In the genomic region with DNA sequence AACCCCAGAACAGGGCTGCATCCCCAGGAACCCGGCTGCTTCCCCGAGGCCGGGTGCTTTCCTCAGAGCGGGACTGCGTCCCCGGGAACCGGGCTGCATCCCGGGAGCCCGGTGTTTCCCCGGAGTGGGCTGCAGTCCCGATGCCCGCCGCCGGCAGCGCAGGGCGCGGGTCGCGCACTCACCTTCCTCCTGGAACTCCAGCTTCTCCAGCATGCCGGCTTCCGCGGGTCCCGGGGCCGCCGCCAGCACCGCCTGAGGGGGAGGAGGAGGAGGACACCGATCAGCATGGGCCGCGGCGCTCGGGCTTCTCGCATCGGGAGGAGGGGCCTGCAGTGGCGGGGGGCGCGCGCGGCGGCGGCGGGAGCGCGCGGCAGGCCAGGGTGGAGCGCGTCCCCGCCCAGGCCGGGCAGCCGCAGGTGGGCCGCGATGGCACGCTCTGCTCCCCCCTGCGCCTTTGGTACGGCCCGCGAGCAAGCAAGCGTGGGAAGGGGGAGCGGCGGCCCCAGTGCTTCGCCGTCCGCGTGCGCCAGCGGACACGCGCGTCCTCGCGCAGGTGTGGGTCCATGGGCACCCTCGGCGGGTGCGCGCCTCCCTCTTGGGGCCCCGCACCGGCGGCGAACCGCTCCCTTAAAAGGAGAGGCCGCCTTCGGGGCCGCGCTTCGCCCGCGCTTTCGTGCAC, we compare ENCODE assay signal across 8 mouse cellular contexts.
DNase-seq lines count a peak whose midpoint lies in the region; ATAC-seq and TF ChIP-seq lines count a peak whose summit lies in the region.

No protein-coding gene starts in this region.

- H3K4me2 ChIP-seq in forebrain, postnatal 0 days (ENCODE audit: low read depth): peak overlapping the region; percentile 64
- peak overlapping the region; percentile 86 for H3K4me2 ChIP-seq in lung, embryonic 16.5 days (ENCODE audit: low read depth, low read length)

- peak; percentile 61 to 66; a peak in 3 of 4 replicates for TF ChIP-seq POLR2A in MEL (IDR thresholded peaks at IDR 0.05; ENCODE audit: control insufficient read depth in 1 of 2, insufficient read depth in 1 of 2, low read depth in 1 of 2, low read length in 2 of 2, poor library complexity in 1 of 2)

- peak; percentile 92 for DNase-seq in MEL (ENCODE audit: low read depth, low spot score)
- peak; percentile 91 for DNase-seq in cerebellum, adult 11 months
- DNase-seq in forebrain, postnatal 0 days: peak; percentile 93
- DNase-seq in heart, postnatal 4 days: peak; percentile 89
- peak; percentile 88 for DNase-seq in layer of hippocampus, adult 9-11 months
- peak; percentile 90 for DNase-seq in ovary, postnatal 36 days (ENCODE audit: low spot score)
- peak; percentile 96 for DNase-seq in thymus, postnatal 14 days

- TF ChIP-seq EP300 in MEL (IDR thresholded peaks at IDR 0.05; ENCODE audit: low read depth in 1 of 2, low read length in 2 of 2): no peak

- H3K27ac ChIP-seq in MEL (ENCODE audit: control insufficient read depth, low read depth, low read length): peak overlapping the region; percentile 96
- peak overlapping the region; percentile 90 for H3K27ac ChIP-seq in forebrain, postnatal 0 days (ENCODE audit: low read depth, low read length)
- H3K27ac ChIP-seq in lung, embryonic 16.5 days (ENCODE audit: low read length): peak overlapping the region; percentile 97

- H3K4me1 ChIP-seq in MEL (ENCODE audit: control insufficient read depth in 1 of 2, insufficient read depth in 2 of 2, low read length in 2 of 2): peaks cover 0 to 5% of the 10 kb centered on the region in 2 experiments; a peak in 2 of 4 replicates
- peaks cover 13% of the 10 kb centered on the region; the same call in 1 of the 2 replicates for H3K4me1 ChIP-seq in forebrain, postnatal 0 days (ENCODE audit: insufficient read depth)
- peaks cover 5% of the 10 kb centered on the region; the same call in 1 of the 2 replicates for H3K4me1 ChIP-seq in lung, embryonic 16.5 days (replicated peaks; ENCODE audit: control insufficient read depth, insufficient read depth, low read length)

- TF ChIP-seq RAD21 in MEL (IDR thresholded peaks at IDR 0.05; ENCODE audit: low read depth, low read length): no peak

- peak in 2 of 3 experiments; percentile 21 to 34; a peak in 3 of 6 replicates for TF ChIP-seq CTCF in MEL (IDR thresholded peaks at IDR 0.05 in 2 of 3, conservative IDR thresholded peaks at IDR 0.05 in 1 of 3; ENCODE audit: control insufficient read depth in 1 of 3, insufficient read depth in 1 of 3, low read depth in 2 of 3, low read length in 3 of 3, poor library complexity in 1 of 3, severe bottlenecking in 1 of 3)
- TF ChIP-seq CTCF in forebrain, postnatal 0 days (IDR thresholded peaks at IDR 0.05; ENCODE audit: low read depth): peak; percentile 70

- H3K9ac ChIP-seq in MEL (ENCODE audit: control insufficient read depth, low read depth, low read length, poor library complexity, severe bottlenecking): peak overlapping the region; percentile 93
- H3K9ac ChIP-seq in forebrain, postnatal 0 days: peak overlapping the region; percentile 90
- peak overlapping the region; percentile 83 for H3K9ac ChIP-seq in lung, embryonic 16.5 days (ENCODE audit: low read length)

- H3K36me3 ChIP-seq in MEL (ENCODE audit: control insufficient read depth in 1 of 2, insufficient read depth in 2 of 2, low read length in 2 of 2): peaks cover 0 to 5% of the 10 kb centered on the region in 2 experiments; a peak in 2 of 4 replicates
- H3K36me3 ChIP-seq in forebrain, postnatal 0 days (ENCODE audit: insufficient read depth): 0 out of 2 replicates have a peak, but pooled peaks cover 3% of the 10 kb centered on the region
- no peaks in the 10 kb centered on the region for H3K36me3 ChIP-seq in lung, embryonic 16.5 days (ENCODE audit: control insufficient read depth, insufficient read depth, low read length)

- peak; percentile 94 for ATAC-seq in forebrain, postnatal 0 days
- ATAC-seq in lung, embryonic 16.5 days (ENCODE audit: low read depth): peak; percentile 92

- no peaks in the 10 kb centered on the region for H3K27me3 ChIP-seq in MEL (ENCODE audit: control insufficient read depth in 1 of 2, insufficient read depth in 2 of 2, low read length in 2 of 2)
- H3K27me3 ChIP-seq in forebrain, postnatal 0 days (ENCODE audit: insufficient read depth, low read length): no peaks in the 10 kb centered on the region
- no peaks in the 10 kb centered on the region for H3K27me3 ChIP-seq in lung, embryonic 16.5 days (ENCODE audit: control insufficient read depth, insufficient read depth, low read depth, low read length)

- H3K9me3 ChIP-seq in MEL (replicated peaks; ENCODE audit: insufficient read depth, low read length): no peaks in the 10 kb centered on the region
- H3K9me3 ChIP-seq in forebrain, postnatal 0 days (ENCODE audit: low read length): no peaks in the 10 kb centered on the region
- H3K9me3 ChIP-seq in lung, embryonic 16.5 days (ENCODE audit: control insufficient read depth, low read length): peaks cover 2% of the 10 kb centered on the region

- peaks cover 5% of the 10 kb centered on the region; the same call in 1 of the 2 replicates for H3K79me2 ChIP-seq in MEL (ENCODE audit: control insufficient read depth, insufficient read depth, low read length, poor library complexity)

- H3K4me3 ChIP-seq in MEL (ENCODE audit: control insufficient read depth in 1 of 2, insufficient read depth in 1 of 2, low read depth in 2 of 2, low read length in 2 of 2): peak overlapping the region; percentile 70 to 77
- peak overlapping the region; percentile 83 for H3K4me3 ChIP-seq in forebrain, postnatal 0 days (ENCODE audit: low read depth, low read length)
- H3K4me3 ChIP-seq in lung, embryonic 16.5 days (ENCODE audit: low read length): peak overlapping the region; percentile 81

- WGBS in forebrain, postnatal 0 days: 4% methylated on average over 34 of the region's 87 CpGs
- WGBS in lung, embryonic 16.5 days: under 1% methylated on average over 35 of the region's 87 CpGs

TF ChIP-seq in MEL, 35 proteins besides CTCF, POLR2A, EP300 and RAD21:
- no peak for TF ChIP-seq GATA1 (IDR thresholded peaks at IDR 0.05; ENCODE audit: low read depth, low read length)
- TF ChIP-seq CHD1 (IDR thresholded peaks at IDR 0.05; ENCODE audit: low read depth, low read length): 0 out of 2 replicates have a peak, but pooled peaks have one; percentile 90
- TF ChIP-seq UBTF (IDR thresholded peaks at IDR 0.05; ENCODE audit: borderline replicate concordance, insufficient read depth, low read depth, low read length): peak; percentile 93; the same call in 1 of the 2 replicates
- TF ChIP-seq GABPA (IDR thresholded peaks at IDR 0.05; ENCODE audit: low read depth, low read length): no peak
- TF ChIP-seq MAX (IDR thresholded peaks at IDR 0.05; ENCODE audit: low read length): 0 out of 2 replicates have a peak, but pooled peaks have one; percentile 21
- no peak for TF ChIP-seq ZC3H11A (IDR thresholded peaks at IDR 0.05; ENCODE audit: low read depth, low read length)
- 0 out of 2 replicates have a peak, but pooled peaks have one; percentile 37 for TF ChIP-seq NRF1 (IDR thresholded peaks at IDR 0.05; ENCODE audit: insufficient read depth, low read depth, low read length, poor library complexity, severe bottlenecking)
- TF ChIP-seq SIN3A (IDR thresholded peaks at IDR 0.05; ENCODE audit: low read length): peak; percentile 18; the same call in 1 of the 2 replicates
- no peak for TF ChIP-seq CHD2 (IDR thresholded peaks at IDR 0.05; ENCODE audit: low read length)
- 0 out of 2 replicates have a peak, but pooled peaks have one; percentile 2 for TF ChIP-seq ELF1 (IDR thresholded peaks at IDR 0.05; ENCODE audit: low read depth, low read length)
- 0 out of 2 replicates have a peak, but pooled peaks have one; percentile 43 for TF ChIP-seq MXI1 (IDR thresholded peaks at IDR 0.05; ENCODE audit: low read depth, low read length)
- TF ChIP-seq POLR2AphosphoS5 (IDR thresholded peaks at IDR 0.05; ENCODE audit: borderline replicate concordance, low read depth, low read length): no peak
- peak; percentile 61 for TF ChIP-seq NELFE (IDR thresholded peaks at IDR 0.05; ENCODE audit: low read depth, low read length)

Comparison
In these comparisons a context has a peak if more than half of its experiments do, and no peak if none do; other contexts are left out.
1. Peak in every context shown above with its lines: DNase-seq, ATAC-seq, H3K4me3 ChIP-seq and H3K27ac ChIP-seq.